Mouse (Mus musculus): ENCODE results near the gene Txnrd3. TPM values are rescaled to one million over a fixed set of nuclear protein-coding genes. Genes with fewer than 3 reads are reported as not detected.

The Txnrd3 gene
- total and polyA plus RNA-seq, 2 experiments from 2014 or later, result 15.0 to 18.8 TPM

GRCm38 (mm10) chr6:89678522-89678921 lies 34.7 kb downstream of the Txnrd3 start:
- WGBS, result 61% methylated on average over 4 of the region's 4 CpGs

GRCm38 (mm10) chr6:89679291-89679835 lies 35.6 kb downstream of the Txnrd3 start:
- H3K9me3 ChIP-seq (ENCODE audit: low read length), result no peaks in the 10 kb centered on the region
- H3K4me2 ChIP-seq (ENCODE audit: low read depth, low read length), result no peak overlapping the region
- 21% methylated on average over 10 of the region's 10 CpGs for WGBS
- no peaks in the 10 kb centered on the region for H3K27me3 ChIP-seq (ENCODE audit: insufficient read depth, low read length)
- H3K36me3 ChIP-seq (ENCODE audit: insufficient read depth, low read length), result no peaks in the 10 kb centered on the region; the same call in 1 of the 2 replicates
- DNase-seq (ENCODE audit: low spot score) (peak; percentile 86), ATAC-seq (peak; percentile 72)
- H3K4me1 ChIP-seq (ENCODE audit: insufficient read depth, low read length), result no peaks in the 10 kb centered on the region
- no peak overlapping the region for H3K9ac ChIP-seq (replicated peaks; ENCODE audit: low read length)
- peak; percentile 94 for TF ChIP-seq CTCF (IDR thresholded peaks at IDR 0.05; ENCODE audit: low read depth)
- H3K4me3 ChIP-seq (ENCODE audit: low read length), result no peak overlapping the region
- H3K27ac ChIP-seq, result no peak overlapping the region

More at GRCm38 (mm10) chr6:89678522-89678921, 34.7 kb downstream of the Txnrd3 start:
- Histone ChIP-seq H3K27ac (no peak overlapping the region), H3K27me3 (ENCODE audit: insufficient read depth, low read length) (no peaks in the 10 kb centered on the region), H3K9ac (replicated peaks; ENCODE audit: low read length) (no peak overlapping the region), H3K36me3 (ENCODE audit: insufficient read depth, low read length) (no peaks in the 10 kb centered on the region; the same call in 1 of the 2 replicates), H3K4me3 (ENCODE audit: low read length) (no peak overlapping the region), H3K9me3 (ENCODE audit: low read length) (no peaks in the 10 kb centered on the region), H3K4me1 (ENCODE audit: insufficient read depth, low read length) (0 out of 2 replicates have a peak, but pooled peaks cover under 1% of the 10 kb centered on the region), H3K4me2 (ENCODE audit: low read depth, low read length) (no peak overlapping the region)
- ATAC-seq, result no peak
- no peak for DNase-seq (ENCODE audit: low spot score)
- TF ChIP-seq CTCF (IDR thresholded peaks at IDR 0.05; ENCODE audit: low read depth), result no peak

GRCm38 (mm10) chr6:89680155-89680554 lies 36.4 kb downstream of the Txnrd3 start:
- WGBS, result 10% methylated on average over 8 of the region's 8 CpGs
- no peaks in the 10 kb centered on the region for H3K36me3 ChIP-seq (ENCODE audit: insufficient read depth, low read length)
- no peak overlapping the region for H3K4me2 ChIP-seq (ENCODE audit: low read depth, low read length)
- DNase-seq (ENCODE audit: low spot score) (peak; percentile 83), ATAC-seq (peak; percentile 58)
- H3K4me1 ChIP-seq (ENCODE audit: insufficient read depth, low read length), result no peaks in the 10 kb centered on the region
- no peaks in the 10 kb centered on the region for H3K27me3 ChIP-seq (ENCODE audit: insufficient read depth, low read length)
- H3K9ac ChIP-seq (replicated peaks; ENCODE audit: low read length), result no peak overlapping the region
- H3K27ac ChIP-seq, result no peak overlapping the region
- no peak overlapping the region for H3K4me3 ChIP-seq (ENCODE audit: low read length)
- no peaks in the 10 kb centered on the region for H3K9me3 ChIP-seq (ENCODE audit: low read length)
- peak; percentile 97 for TF ChIP-seq CTCF (IDR thresholded peaks at IDR 0.05; ENCODE audit: low read depth)

GRCm38 (mm10) chr6:89684231-89684630 lies 40.4 kb downstream of the Txnrd3 start:
- Histone ChIP-seq H3K4me1 (ENCODE audit: insufficient read depth, low read length) (no peaks in the 10 kb centered on the region), H3K9ac (replicated peaks; ENCODE audit: low read length) (no peak overlapping the region), H3K4me2 (ENCODE audit: low read depth, low read length) (no peak overlapping the region), H3K9me3 (ENCODE audit: low read length) (no peaks in the 10 kb centered on the region), H3K27ac (no peak overlapping the region), H3K4me3 (ENCODE audit: low read length) (no peak overlapping the region), H3K27me3 (ENCODE audit: insufficient read depth, low read length) (no peaks in the 10 kb centered on the region), H3K36me3 (ENCODE audit: insufficient read depth, low read length) (no peaks in the 10 kb centered on the region)
- peak; percentile 74 for ATAC-seq
- 53% methylated on average over 1 of the region's 1 CpGs for WGBS
- peak; percentile 67 for TF ChIP-seq CTCF (IDR thresholded peaks at IDR 0.05; ENCODE audit: low read depth)
- peak; percentile 80 for DNase-seq (ENCODE audit: low spot score)

- TF ChIP-seq CTCF (IDR thresholded peaks at IDR 0.05; ENCODE audit: low read depth), result no peak
- H3K4me1 ChIP-seq (ENCODE audit: insufficient read depth, low read length), result no peaks in the 10 kb centered on the region
- H3K27ac ChIP-seq, result no peak overlapping the region
- no peaks in the 10 kb centered on the region for H3K27me3 ChIP-seq (ENCODE audit: insufficient read depth, low read length)
- no peaks in the 10 kb centered on the region for H3K36me3 ChIP-seq (ENCODE audit: insufficient read depth, low read length)
- H3K9ac ChIP-seq (replicated peaks; ENCODE audit: low read length), result no peak overlapping the region
- no peak overlapping the region for H3K4me2 ChIP-seq (ENCODE audit: low read depth, low read length)
- no peak overlapping the region for H3K4me3 ChIP-seq (ENCODE audit: low read length)
- H3K9me3 ChIP-seq (ENCODE audit: low read length), result no peaks in the 10 kb centered on the region
- DNase-seq (ENCODE audit: low spot score) (no peak), ATAC-seq (no peak)
- 81% methylated on average over 1 of the region's 1 CpGs for WGBS
Observed at GRCm38 (mm10) chr6:89687100-89687499, 43.3 kb downstream of the Txnrd3 start.

GRCm38 (mm10) chr6:89706624-89707023 lies 62.8 kb downstream of the Txnrd3 start:
- no peaks in the 10 kb centered on the region for H3K36me3 ChIP-seq (ENCODE audit: insufficient read depth, low read length)
- ATAC-seq, result no peak
- no peak overlapping the region for H3K9ac ChIP-seq (replicated peaks; ENCODE audit: low read length)
- DNase-seq (ENCODE audit: low spot score), result no peak
- H3K4me3 ChIP-seq (ENCODE audit: low read length), result no peak overlapping the region
- no peaks in the 10 kb centered on the region for H3K27me3 ChIP-seq (ENCODE audit: insufficient read depth, low read length)
- 71% methylated on average over 2 of the region's 2 CpGs for WGBS
- H3K27ac ChIP-seq, result no peak overlapping the region
- no peaks in the 10 kb centered on the region for H3K9me3 ChIP-seq (ENCODE audit: low read length)
- no peaks in the 10 kb centered on the region for H3K4me1 ChIP-seq (ENCODE audit: insufficient read depth, low read length)
- H3K4me2 ChIP-seq (ENCODE audit: low read depth, low read length), result no peak overlapping the region
- TF ChIP-seq CTCF (IDR thresholded peaks at IDR 0.05; ENCODE audit: low read depth), result no peak

- H3K9me3 ChIP-seq (ENCODE audit: low read length), result no peaks in the 10 kb centered on the region
- no peaks in the 10 kb centered on the region for H3K4me1 ChIP-seq (ENCODE audit: insufficient read depth, low read length)
- no peak within 1 kb of the TSS for H3K4me3 ChIP-seq (ENCODE audit: low read length)
- H3K27ac ChIP-seq, result no peak within 1 kb of the TSS
- DNase-seq (ENCODE audit: low spot score) (no peak), ATAC-seq (no peak)
- H3K27me3 ChIP-seq (ENCODE audit: insufficient read depth, low read length), result no peaks in the 10 kb centered on the region
- 86% methylated on average over 4 of the region's 4 CpGs for WGBS
- no peaks in the 10 kb centered on the region for H3K36me3 ChIP-seq (ENCODE audit: insufficient read depth, low read length)
- no peak for TF ChIP-seq CTCF (IDR thresholded peaks at IDR 0.05; ENCODE audit: low read depth)
- no peak within 1 kb of the TSS for H3K4me2 ChIP-seq (ENCODE audit: low read depth, low read length)
- no peak within 1 kb of the TSS for H3K9ac ChIP-seq (replicated peaks; ENCODE audit: low read length)
Observed at GRCm38 (mm10) chr6:89707240-89707639, 63.5 kb downstream of the Txnrd3 start, which contains the start of gene Vmn1r40. Vmn1r40 (plus strand) TSS chr6:89707540.

Measured in hindbrain, postnatal 0 days (tissue).